Mouse (Mus musculus): ENCODE measurements around the gene Tmem95. TPM values are rescaled to one million over a fixed set of nuclear protein-coding genes. Genes with fewer than 3 reads are reported as not detected.
A peak's percentile ranks its signal among the peaks of the same experiment; 100 is the strongest.

The Tmem95 gene
- total and polyA plus RNA-seq, 3 experiments, result not detected

DNA sequence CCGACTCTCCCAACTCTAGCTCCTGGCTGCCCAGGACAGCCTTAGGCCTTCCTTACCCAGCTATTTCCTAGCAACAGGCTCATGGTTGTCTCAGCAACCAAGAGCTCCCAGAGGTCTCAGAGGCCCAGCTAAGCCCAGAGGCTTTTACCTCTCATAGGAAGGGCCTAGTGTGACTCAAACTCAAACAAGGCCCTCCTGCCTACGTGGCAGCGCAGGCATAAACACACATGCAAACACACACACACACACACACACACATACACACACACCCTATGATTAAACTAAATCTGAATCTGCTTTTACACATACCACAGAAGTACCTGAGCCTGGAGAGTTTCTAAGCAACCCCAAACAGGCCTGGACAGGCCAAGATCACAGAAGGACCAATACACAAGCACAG is 581 bp upstream of the Tmem95 start:
- H3K27ac ChIP-seq, result no peak overlapping the region; the same call in 1 of the 2 replicates
- TF ChIP-seq CTCF (IDR thresholded peaks at IDR 0.05) (no peak), EP300 (IDR thresholded peaks at IDR 0.05; ENCODE audit: insufficient read depth, low read depth, low read length) (no peak)
- peaks cover 5% of the 10 kb centered on the region for H3K4me1 ChIP-seq (ENCODE audit: control insufficient read depth, insufficient read depth, low read length)
- H3K4me3 ChIP-seq, result no peak overlapping the region
- WGBS, result 79% methylated on average over 3 of the region's 3 CpGs
- no peaks in the 10 kb centered on the region for H3K36me3 ChIP-seq (ENCODE audit: control insufficient read depth, insufficient read depth, low read length)
- H3K27me3 ChIP-seq (ENCODE audit: control insufficient read depth, insufficient read depth, low read length), result no peaks in the 10 kb centered on the region
- H3K9ac ChIP-seq (ENCODE audit: low read depth, low read length), result no peak overlapping the region
- intact Hi-C loops (cut with DNase I), result loop anchor here (2.0 kb wide), 1 partner anchor 42 kb away; the partner anchor contains the start of gene Nlgn2
- no peaks in the 10 kb centered on the region for H3K79me2 ChIP-seq (replicated peaks; ENCODE audit: control insufficient read depth, insufficient read depth, low read length)
- DNase-seq, result no peak

DNA sequence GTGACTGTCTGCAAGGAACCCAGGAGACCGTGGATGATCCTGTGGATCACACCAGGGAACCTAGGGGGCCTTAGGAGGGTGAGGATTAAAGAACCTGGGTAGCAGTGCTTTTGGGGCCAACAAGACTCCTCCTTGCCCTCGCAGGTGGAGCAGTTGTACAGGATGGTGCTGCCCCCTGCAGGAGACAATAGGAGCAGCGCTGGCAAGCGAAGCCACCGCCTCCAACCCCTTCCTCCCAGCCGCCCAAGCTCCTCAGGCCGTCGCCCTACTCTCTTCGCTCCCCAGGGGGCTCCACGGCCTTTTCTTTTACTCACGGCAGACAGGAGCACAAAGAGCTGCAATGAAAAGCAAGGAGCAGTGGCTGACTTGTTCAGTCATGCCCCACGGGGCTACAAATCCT is 951 bp downstream of the Tmem95 start:
- intact Hi-C loops (cut with DNase I), result loop anchor here (2.0 kb wide), 4 partner anchors 74 to 194 kb away; partner anchors contain the start of genes Polr2a and Senp3
- TF ChIP-seq CTCF (IDR thresholded peaks at IDR 0.05) (peak; percentile 98), POLR2A (IDR thresholded peaks at IDR 0.05; ENCODE audit: insufficient read depth, low read depth, low read length) (peak; percentile 31; the same call in 1 of the 2 replicates), EP300 (IDR thresholded peaks at IDR 0.05; ENCODE audit: insufficient read depth, low read depth, low read length) (peak; percentile 89)
- H3K36me3 ChIP-seq (ENCODE audit: control insufficient read depth, insufficient read depth, low read length), result no peaks in the 10 kb centered on the region
- H3K79me2 ChIP-seq (replicated peaks; ENCODE audit: control insufficient read depth, insufficient read depth, low read length), result no peaks in the 10 kb centered on the region
- H3K27me3 ChIP-seq (ENCODE audit: control insufficient read depth, insufficient read depth, low read length), result no peaks in the 10 kb centered on the region
- 3% methylated on average over 12 of the region's 12 CpGs for WGBS
- peak; percentile 88 to 89 for DNase-seq
- H3K9ac ChIP-seq (ENCODE audit: low read depth, low read length), result no peak overlapping the region
- peak overlapping the region; percentile 79 for H3K27ac ChIP-seq
- H3K4me3 ChIP-seq, result peak overlapping the region; percentile 13; the same call in 1 of the 2 replicates
- peaks cover 5% of the 10 kb centered on the region for H3K4me1 ChIP-seq (ENCODE audit: control insufficient read depth, insufficient read depth, low read length)

DNA sequence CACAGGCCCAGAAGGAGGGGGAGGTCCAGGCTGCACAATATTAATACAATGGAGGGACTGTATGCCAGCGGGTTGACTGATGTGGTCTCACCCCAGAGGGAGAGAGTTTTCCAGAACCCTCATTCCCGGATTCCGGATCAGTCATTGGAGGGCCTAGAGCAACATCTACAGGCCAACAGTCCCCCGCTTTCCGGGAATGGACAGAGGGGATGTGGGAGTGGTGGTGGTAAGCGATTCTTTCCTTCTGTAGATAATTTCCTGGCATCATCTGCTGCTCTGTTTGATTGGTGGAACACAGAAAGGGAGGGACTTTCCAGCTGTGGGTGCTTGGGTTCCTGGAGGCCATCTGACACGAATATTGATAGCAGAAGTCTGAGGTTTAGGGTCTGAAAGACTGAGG is 1.6 kb downstream of the Tmem95 start:
- peak; percentile 82; the same call in 1 of the 2 replicates for TF ChIP-seq EP300 (IDR thresholded peaks at IDR 0.05; ENCODE audit: insufficient read depth, low read depth, low read length)
- 0 out of 2 replicates have a peak, but pooled peaks have one; percentile 38 for TF ChIP-seq POLR2A (IDR thresholded peaks at IDR 0.05; ENCODE audit: insufficient read depth, low read depth, low read length)
- peak; percentile 47 for TF ChIP-seq CTCF (IDR thresholded peaks at IDR 0.05)
- Histone ChIP-seq H3K9ac (ENCODE audit: low read depth, low read length) (no peak overlapping the region), H3K27ac (peak overlapping the region; percentile 79), H3K36me3 (ENCODE audit: control insufficient read depth, insufficient read depth, low read length) (no peaks in the 10 kb centered on the region), H3K4me1 (ENCODE audit: control insufficient read depth, insufficient read depth, low read length) (peaks cover 3% of the 10 kb centered on the region), H3K79me2 (replicated peaks; ENCODE audit: control insufficient read depth, insufficient read depth, low read length) (no peaks in the 10 kb centered on the region), H3K27me3 (ENCODE audit: control insufficient read depth, insufficient read depth, low read length) (no peaks in the 10 kb centered on the region), H3K4me3 (peak overlapping the region; percentile 0; the same call in 1 of the 2 replicates)
- intact Hi-C loops (cut with DNase I), result loop anchor here (2.0 kb wide), 4 partner anchors 73 to 193 kb away; partner anchors contain the start of genes Polr2a and Senp3
- 28% methylated on average over 7 of the region's 7 CpGs for WGBS
- DNase-seq, result peak; percentile 64 to 76

- Histone ChIP-seq H3K36me3 (ENCODE audit: control insufficient read depth, insufficient read depth, low read length) (no peaks in the 10 kb centered on the region), H3K9ac (ENCODE audit: low read depth, low read length) (no peak overlapping the region), H3K27me3 (ENCODE audit: control insufficient read depth, insufficient read depth, low read length) (no peaks in the 10 kb centered on the region), H3K27ac (no peak overlapping the region), H3K79me2 (replicated peaks; ENCODE audit: control insufficient read depth, insufficient read depth, low read length) (no peaks in the 10 kb centered on the region), H3K4me1 (ENCODE audit: control insufficient read depth, insufficient read depth, low read length) (peaks cover 3% of the 10 kb centered on the region; the same call in 1 of the 2 replicates), H3K4me3 (no peak overlapping the region)
- WGBS, result 70% methylated on average over 4 of the region's 4 CpGs
- intact Hi-C loops (cut with DNase I), result no loop called here
- DNase-seq, result no peak
- TF ChIP-seq EP300 (IDR thresholded peaks at IDR 0.05; ENCODE audit: insufficient read depth, low read depth, low read length) (no peak), CTCF (IDR thresholded peaks at IDR 0.05) (no peak), POLR2A (IDR thresholded peaks at IDR 0.05; ENCODE audit: insufficient read depth, low read depth, low read length) (no peak)
Measured at GRCm38 (mm10) chr11:69872451-69872850, 5.4 kb downstream of the Tmem95 start.

DNA sequence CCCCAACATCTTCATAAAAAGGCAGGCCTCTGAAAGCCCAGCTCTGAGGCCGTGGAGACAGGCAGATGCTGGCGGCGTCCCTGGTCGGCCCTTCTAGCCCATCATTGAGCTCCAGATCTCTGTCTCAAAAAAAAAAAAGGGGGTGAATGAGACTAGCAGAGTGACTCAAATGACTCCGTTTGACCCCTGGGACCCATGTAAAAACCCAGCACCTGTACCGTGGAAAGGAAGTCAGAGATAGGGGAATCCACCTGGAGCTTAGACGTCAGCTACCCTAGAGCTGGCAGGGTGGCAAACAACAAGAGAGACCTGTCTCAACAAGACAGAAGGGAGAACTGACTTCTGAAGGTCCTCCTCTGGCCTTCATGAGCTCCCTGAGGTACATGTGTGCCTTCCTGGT is 6.0 kb downstream of the Tmem95 start:
- intact Hi-C loops (cut with DNase I), result no loop called here
- no peaks in the 10 kb centered on the region for H3K79me2 ChIP-seq (replicated peaks; ENCODE audit: control insufficient read depth, insufficient read depth, low read length)
- no peak overlapping the region for H3K9ac ChIP-seq (ENCODE audit: low read depth, low read length)
- no peaks in the 10 kb centered on the region for H3K27me3 ChIP-seq (ENCODE audit: control insufficient read depth, insufficient read depth, low read length)
- H3K4me3 ChIP-seq, result no peak overlapping the region
- TF ChIP-seq EP300 (IDR thresholded peaks at IDR 0.05; ENCODE audit: insufficient read depth, low read depth, low read length) (no peak), POLR2A (IDR thresholded peaks at IDR 0.05; ENCODE audit: insufficient read depth, low read depth, low read length) (no peak), CTCF (IDR thresholded peaks at IDR 0.05) (no peak)
- no peaks in the 10 kb centered on the region for H3K36me3 ChIP-seq (ENCODE audit: control insufficient read depth, insufficient read depth, low read length)
- H3K4me1 ChIP-seq (ENCODE audit: control insufficient read depth, insufficient read depth, low read length), result peaks cover 3% of the 10 kb centered on the region; the same call in 1 of the 2 replicates
- no peak for DNase-seq
- WGBS, result 88% methylated on average over 7 of the region's 7 CpGs
- H3K27ac ChIP-seq, result no peak overlapping the region

- H3K36me3 ChIP-seq (ENCODE audit: control insufficient read depth, insufficient read depth, low read length), result no peaks in the 10 kb centered on the region
- H3K27ac ChIP-seq, result no peak overlapping the region
- WGBS, result 86% methylated on average over 2 of the region's 2 CpGs
- no peak for TF ChIP-seq POLR2A (IDR thresholded peaks at IDR 0.05; ENCODE audit: insufficient read depth, low read depth, low read length)
- no peak for TF ChIP-seq EP300 (IDR thresholded peaks at IDR 0.05; ENCODE audit: insufficient read depth, low read depth, low read length)
- TF ChIP-seq CTCF (IDR thresholded peaks at IDR 0.05), result no peak
- no peaks in the 10 kb centered on the region for H3K27me3 ChIP-seq (ENCODE audit: control insufficient read depth, insufficient read depth, low read length)
- intact Hi-C loops (cut with DNase I), result no loop called here
- H3K9ac ChIP-seq (ENCODE audit: low read depth, low read length), result no peak overlapping the region
- H3K4me3 ChIP-seq, result no peak overlapping the region
- DNase-seq, result no peak
- 0 out of 2 replicates have a peak, but pooled peaks cover 3% of the 10 kb centered on the region for H3K4me1 ChIP-seq (ENCODE audit: control insufficient read depth, insufficient read depth, low read length)
- H3K79me2 ChIP-seq (replicated peaks; ENCODE audit: control insufficient read depth, insufficient read depth, low read length), result no peaks in the 10 kb centered on the region
Measured at GRCm38 (mm10) chr11:69870289-69871069, 7.3 kb downstream of the Tmem95 start.
